Mouse (Mus musculus) activated CD4-positive, CD25-positive, alpha-beta regulatory T cell, adult 4 months (primary cell): Measurements from ENCODE around the gene Il12rb1. TPM values are rescaled to one million over a fixed set of nuclear protein-coding genes. Genes with fewer than 3 reads are reported as not detected.

Experiments used
- ATAC-seq: one replicate; pipeline ENCODE4 v1.8.0; 2017
- polyA plus RNA-seq, 2 experiments: library from polyadenylated mRNA; unstranded; fragments of 100-300 nt; shearing (Covaris generic); gene quantifications; one replicate each; pipeline ENCODE4 v1.2.1; 2017

Gene Il12rb1
- polyA plus RNA-seq, 2 experiments from 2014 or later, result 16.5 to 29.5 TPM

- peak; percentile 93 for ATAC-seq
Observed at GRCm38 (mm10) chr8:70833018-70833482, 24.8 kb downstream of the Il12rb1 start.

GRCm38 (mm10) chr8:70833520-70833919, 25.3 kb downstream of the Il12rb1 start:
- ATAC-seq, result no peak

GRCm38 (mm10) chr8:70834071-70834470, 25.8 kb downstream of the Il12rb1 start:
- ATAC-seq, result no peak

- no peak for ATAC-seq
Observed at GRCm38 (mm10) chr8:70836666-70837065, 28.4 kb downstream of the Il12rb1 start.

- ATAC-seq, result peak; percentile 11
Observed at GRCm38 (mm10) chr8:70838654-70839407, 30.6 kb downstream of the Il12rb1 start.

GRCm38 (mm10) chr8:70839408-70840351, 31.4 kb downstream of the Il12rb1 start, which contains the start of gene Arrdc2:
Arrdc2 (minus strand) TSS chr8:70839720.
- peak; percentile 88 for ATAC-seq

- ATAC-seq, result no peak
Observed at GRCm38 (mm10) chr8:70840590-70840989, 32.3 kb downstream of the Il12rb1 start.

- no peak for ATAC-seq
Observed at GRCm38 (mm10) chr8:70841147-70842072, 33.2 kb downstream of the Il12rb1 start.

GRCm38 (mm10) chr8:70842484-70842883, 34.2 kb downstream of the Il12rb1 start:
- no peak for ATAC-seq

- no peak for ATAC-seq
Observed at GRCm38 (mm10) chr8:70843214-70843773, 35.0 kb downstream of the Il12rb1 start.

- ATAC-seq, result no peak
Observed at GRCm38 (mm10) chr8:70843941-70844340, 35.7 kb downstream of the Il12rb1 start.

GRCm38 (mm10) chr8:70844523-70844922, 36.3 kb downstream of the Il12rb1 start:
- peak; percentile 27 for ATAC-seq

- ATAC-seq, result no peak
Observed at GRCm38 (mm10) chr8:70845108-70845507, 36.9 kb downstream of the Il12rb1 start.

- peak; percentile 28 for ATAC-seq
Observed at GRCm38 (mm10) chr8:70846371-70847154, 38.3 kb downstream of the Il12rb1 start.

- no peak for ATAC-seq
Observed at GRCm38 (mm10) chr8:70849333-70849990, 41.2 kb downstream of the Il12rb1 start.

- no peak for ATAC-seq
Observed at GRCm38 (mm10) chr8:70850132-70850845, 42.0 kb downstream of the Il12rb1 start.

- no peak for ATAC-seq
Observed at GRCm38 (mm10) chr8:70850947-70851346, 42.7 kb downstream of the Il12rb1 start.

- ATAC-seq, result no peak
Observed at GRCm38 (mm10) chr8:70851837-70852236, 43.6 kb downstream of the Il12rb1 start.

GRCm38 (mm10) chr8:70852595-70853231, 44.5 kb downstream of the Il12rb1 start:
- ATAC-seq, result no peak
